Mouse (Mus musculus): Measurements from ENCODE around the gene Tmem8b. TPM values are rescaled to one million over a fixed set of nuclear protein-coding genes. Genes with fewer than 3 reads are reported as not detected.

The Tmem8b gene
- 1.7 and 1.8 TPM in 2 replicates for polyA plus RNA-seq (2011; ENCODE audit: insufficient read depth, insufficient read length, low replicate concordance, missing spikeins)

GRCm38 (mm10) chr4:43668782-43669427, at the start of gene Tmem8b, which contains the start of gene Fam221b:
TSS of gene Tmem8b (plus strand) at chr4:43668971.
TSS of gene Fam221b (minus strand) at chr4:43669145.
- no peak within 1 kb of the TSS; the same call in 1 of the 2 replicates for H3K27ac ChIP-seq (ENCODE audit: control insufficient read depth, insufficient read depth, low read depth, low read length, poor library complexity)
- 3% methylated on average over 41 of the region's 41 CpGs for WGBS
- H3K4me3 ChIP-seq (replicated peaks; ENCODE audit: control insufficient read depth, low read depth, low read length): peak within 1 kb of the TSS; percentile 59
- peaks cover 1% of the 10 kb centered on the region; the same call in 1 of the 2 replicates for H3K4me1 ChIP-seq (ENCODE audit: control insufficient read depth, insufficient read depth, low read length)
- TF ChIP-seq CTCF (IDR thresholded peaks at IDR 0.05; ENCODE audit: control insufficient read depth, insufficient read depth, low read length) (no peak), POLR2A (IDR thresholded peaks at IDR 0.05; ENCODE audit: borderline replicate concordance, control insufficient read depth, low read depth, low read length) (peak; percentile 27; the same call in 1 of the 2 replicates)

- Histone ChIP-seq H3K4me1 (ENCODE audit: control insufficient read depth, insufficient read depth, low read length) (no peaks in the 10 kb centered on the region), H3K4me3 (replicated peaks; ENCODE audit: control insufficient read depth, low read depth, low read length) (no peak overlapping the region), H3K27ac (ENCODE audit: control insufficient read depth, insufficient read depth, low read depth, low read length, poor library complexity) (no peak overlapping the region)
- WGBS: 81% methylated on average over 4 of the region's 4 CpGs
- TF ChIP-seq CTCF (IDR thresholded peaks at IDR 0.05; ENCODE audit: control insufficient read depth, insufficient read depth, low read length): no peak
- no peak for TF ChIP-seq POLR2A (IDR thresholded peaks at IDR 0.05; ENCODE audit: borderline replicate concordance, control insufficient read depth, low read depth, low read length)
Measured at GRCm38 (mm10) chr4:43620146-43620778, 48.5 kb upstream of the Tmem8b start.

GRCm38 (mm10) chr4:43629106-43629817, 39.5 kb upstream of the Tmem8b start:
- 62% methylated on average over 20 of the region's 20 CpGs for WGBS
- TF ChIP-seq CTCF (IDR thresholded peaks at IDR 0.05; ENCODE audit: control insufficient read depth, insufficient read depth, low read length): no peak
- TF ChIP-seq POLR2A (IDR thresholded peaks at IDR 0.05; ENCODE audit: borderline replicate concordance, control insufficient read depth, low read depth, low read length): no peak
- H3K27ac ChIP-seq (ENCODE audit: control insufficient read depth, insufficient read depth, low read depth, low read length, poor library complexity): no peak overlapping the region
- H3K4me3 ChIP-seq (replicated peaks; ENCODE audit: control insufficient read depth, low read depth, low read length): no peak overlapping the region
- no peaks in the 10 kb centered on the region for H3K4me1 ChIP-seq (ENCODE audit: control insufficient read depth, insufficient read depth, low read length)

- WGBS: 9% methylated on average over 5 of the region's 5 CpGs
- no peak overlapping the region for H3K27ac ChIP-seq (ENCODE audit: control insufficient read depth, insufficient read depth, low read depth, low read length, poor library complexity)
- H3K4me3 ChIP-seq (replicated peaks; ENCODE audit: control insufficient read depth, low read depth, low read length): no peak overlapping the region
- H3K4me1 ChIP-seq (ENCODE audit: control insufficient read depth, insufficient read depth, low read length): no peaks in the 10 kb centered on the region
- TF ChIP-seq CTCF (IDR thresholded peaks at IDR 0.05; ENCODE audit: control insufficient read depth, insufficient read depth, low read length) (peak; percentile 51), POLR2A (IDR thresholded peaks at IDR 0.05; ENCODE audit: borderline replicate concordance, control insufficient read depth, low read depth, low read length) (no peak)
Measured at GRCm38 (mm10) chr4:43630030-43630581, 38.7 kb upstream of the Tmem8b start.

- 44% methylated on average over 5 of the region's 5 CpGs for WGBS
- Histone ChIP-seq H3K4me3 (replicated peaks; ENCODE audit: control insufficient read depth, low read depth, low read length) (no peak overlapping the region), H3K27ac (ENCODE audit: control insufficient read depth, insufficient read depth, low read depth, low read length, poor library complexity) (no peak overlapping the region), H3K4me1 (ENCODE audit: control insufficient read depth, insufficient read depth, low read length) (no peaks in the 10 kb centered on the region)
- TF ChIP-seq POLR2A (IDR thresholded peaks at IDR 0.05; ENCODE audit: borderline replicate concordance, control insufficient read depth, low read depth, low read length) (no peak), CTCF (IDR thresholded peaks at IDR 0.05; ENCODE audit: control insufficient read depth, insufficient read depth, low read length) (no peak)
Measured at GRCm38 (mm10) chr4:43630671-43631045, 38.1 kb upstream of the Tmem8b start.

GRCm38 (mm10) chr4:43631046-43631955, 37.5 kb upstream of the Tmem8b start, which contains the start of gene Npr2:
TSS of gene Npr2 (plus strand) at chr4:43631935.
- H3K4me1 ChIP-seq (ENCODE audit: control insufficient read depth, insufficient read depth, low read length): no peaks in the 10 kb centered on the region
- H3K4me3 ChIP-seq (replicated peaks; ENCODE audit: control insufficient read depth, low read depth, low read length): no peak within 1 kb of the TSS
- no peak for TF ChIP-seq CTCF (IDR thresholded peaks at IDR 0.05; ENCODE audit: control insufficient read depth, insufficient read depth, low read length)
- TF ChIP-seq POLR2A (IDR thresholded peaks at IDR 0.05; ENCODE audit: borderline replicate concordance, control insufficient read depth, low read depth, low read length): no peak
- 3% methylated on average over 61 of the region's 70 CpGs for WGBS
- H3K27ac ChIP-seq (ENCODE audit: control insufficient read depth, insufficient read depth, low read depth, low read length, poor library complexity): no peak within 1 kb of the TSS
